Mouse (Mus musculus) induced T-regulatory cell, adult 2 months (primary cell): ENCODE measurements around the gene P2ry4.

Experiments
- DNase-seq: peaks from one replicate; pipeline ENCODE4 v3.0.0-alpha.2; 2012; ENCODE audit warnings: low read depth

The P2ry4 gene

DNA sequence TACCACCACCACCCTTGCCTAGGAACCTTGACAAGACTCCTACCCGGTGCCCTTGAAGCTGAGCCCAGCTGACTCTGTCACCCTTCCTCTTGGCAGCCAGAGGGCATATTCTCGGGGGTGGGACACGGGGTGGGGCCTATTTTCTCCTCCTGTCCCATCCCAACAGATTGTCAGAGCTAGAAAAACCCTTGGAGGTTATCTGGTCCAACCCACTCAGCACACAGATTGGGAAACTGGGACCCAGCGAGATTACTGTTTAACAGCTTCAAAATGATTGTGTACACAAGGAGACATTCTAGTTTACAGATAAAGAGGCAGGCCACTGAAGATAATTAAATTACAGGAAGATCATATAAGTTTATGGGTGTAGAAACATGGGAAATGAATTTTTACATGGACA is at the start of gene P2ry4:
P2ry4 (minus strand) TSS at position 79 of the 400 bp plus-strand sequence.
- no peak for DNase-seq

DNA sequence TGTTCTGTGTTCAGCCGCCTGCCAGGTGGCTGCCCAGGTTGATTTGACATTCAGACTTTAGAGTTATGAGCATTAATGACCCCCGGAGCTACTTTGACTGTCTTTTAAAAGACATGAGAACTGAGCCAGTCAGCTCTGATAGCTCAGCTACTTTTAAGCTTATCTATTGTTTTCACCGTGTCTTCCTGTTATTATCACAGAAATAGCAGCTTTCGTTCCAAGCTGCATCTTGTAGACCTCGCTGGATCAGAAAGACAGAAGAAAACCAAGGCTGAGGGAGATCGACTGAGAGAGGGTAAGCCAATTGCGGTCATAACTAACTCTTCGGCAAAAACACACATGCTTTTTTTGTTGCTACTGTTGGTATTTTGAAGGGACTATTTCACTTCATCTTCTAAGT is 43.8 kb upstream of the P2ry4 start:
- no peak for DNase-seq

DNA sequence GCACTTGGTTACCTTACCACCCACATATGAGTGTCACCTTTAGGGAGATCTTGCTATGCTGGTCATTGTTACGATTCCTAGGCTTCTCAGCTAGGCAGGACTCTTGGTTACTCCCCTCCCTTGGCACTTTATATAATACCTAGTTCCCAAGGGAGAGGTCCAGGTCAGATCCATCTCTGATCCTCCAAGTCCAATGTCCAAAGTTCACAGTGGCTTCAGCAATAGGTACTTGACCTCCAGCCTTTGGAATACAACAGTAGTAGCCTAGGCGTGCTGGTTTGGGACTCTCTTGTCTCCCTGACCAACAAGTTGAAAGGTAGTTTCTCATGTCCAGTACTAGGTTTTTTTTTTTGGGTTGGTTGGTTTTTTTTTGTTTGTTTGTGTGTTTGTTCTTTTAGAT is 34.4 kb upstream of the P2ry4 start:
- no peak for DNase-seq

DNA sequence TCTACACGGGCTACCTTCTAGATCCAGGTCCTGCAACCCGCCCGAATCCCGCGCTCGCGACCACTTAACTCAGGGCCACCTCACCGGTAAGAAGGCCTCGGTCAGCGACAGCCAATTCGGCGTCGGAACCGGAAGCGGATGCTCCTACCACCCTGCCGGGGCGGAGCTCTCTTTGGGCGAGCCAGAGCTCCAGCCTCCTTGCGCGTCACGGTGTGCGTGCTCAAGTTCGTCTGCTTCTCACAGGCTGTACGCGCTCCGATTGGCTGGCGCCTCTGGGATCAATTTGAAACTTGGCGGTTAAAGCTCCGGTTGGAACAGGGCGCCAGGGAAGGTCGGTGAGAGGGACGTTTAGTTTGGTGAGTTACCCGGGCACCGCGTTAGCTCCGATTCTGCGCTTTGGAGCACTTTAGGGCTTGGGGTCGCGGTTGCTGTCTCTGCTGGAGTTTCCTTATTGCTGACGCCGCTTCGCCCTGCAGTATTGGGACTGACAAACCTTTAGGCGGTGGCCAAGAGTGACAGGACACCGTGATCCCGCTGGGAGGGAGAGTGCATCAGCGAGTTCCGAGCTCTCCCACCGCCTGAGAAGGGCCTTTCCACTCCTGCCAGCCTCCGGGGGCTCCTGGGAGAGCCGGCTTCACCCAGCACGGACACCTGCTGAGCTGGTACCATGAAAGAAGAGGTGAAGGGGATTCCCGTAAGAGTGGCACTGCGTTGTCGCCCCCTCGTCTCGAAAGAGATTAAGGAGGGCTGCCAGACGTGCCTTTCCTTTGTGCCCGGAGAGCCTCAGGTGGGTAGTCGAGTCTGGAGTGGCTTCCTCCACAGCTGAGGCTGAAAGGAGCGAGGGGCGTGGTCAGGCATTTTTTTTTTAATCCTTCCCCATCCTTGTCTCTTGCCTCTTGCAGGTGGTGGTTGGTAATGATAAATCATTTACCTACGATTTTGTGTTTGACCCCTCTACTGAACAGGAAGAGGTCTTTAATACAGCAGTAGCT is 31.4 kb upstream of the P2ry4 start, which contains the start of gene Pdzd11:
Pdzd11 (minus strand) TSS at position 767 of the 992 bp plus-strand sequence.
- DNase-seq = peak; percentile 94

DNA sequence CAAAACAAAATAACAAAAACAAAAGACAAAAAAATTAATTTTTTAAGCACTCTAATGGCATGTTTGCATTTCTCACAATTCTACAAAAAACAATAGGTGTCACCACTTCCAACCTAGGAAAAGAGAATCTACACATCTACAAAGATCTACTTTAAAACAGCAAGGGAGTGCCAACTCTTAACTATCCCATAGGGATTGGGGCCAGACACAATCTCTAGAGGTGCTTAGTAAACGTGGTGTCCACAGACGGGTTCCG is 30.8 kb upstream of the P2ry4 start, which contains the start of gene Kif4:
Kif4 (plus strand) TSS at position 192 of the 256 bp plus-strand sequence.
- no peak for DNase-seq

DNA sequence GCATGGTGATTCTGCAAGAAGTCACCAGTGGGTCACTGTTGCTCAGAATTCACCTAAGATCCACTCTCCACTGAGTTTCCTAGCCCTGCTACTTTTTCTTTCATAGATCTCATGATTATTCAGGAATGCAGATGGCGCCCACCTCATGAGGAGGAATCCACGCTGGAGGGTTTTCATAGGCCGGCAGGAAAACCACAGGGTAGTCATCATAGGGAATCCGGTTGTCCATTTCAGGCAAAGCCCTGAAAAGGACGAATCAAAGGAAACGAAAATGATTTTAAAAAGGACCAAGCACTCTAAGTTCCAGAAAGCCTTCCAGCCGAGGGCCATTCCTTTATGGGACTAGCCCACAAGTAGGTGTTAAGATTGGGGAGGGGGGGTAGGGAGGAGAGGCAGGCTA is 30.5 kb upstream of the P2ry4 start:
- DNase-seq = peak; percentile 30

DNA sequence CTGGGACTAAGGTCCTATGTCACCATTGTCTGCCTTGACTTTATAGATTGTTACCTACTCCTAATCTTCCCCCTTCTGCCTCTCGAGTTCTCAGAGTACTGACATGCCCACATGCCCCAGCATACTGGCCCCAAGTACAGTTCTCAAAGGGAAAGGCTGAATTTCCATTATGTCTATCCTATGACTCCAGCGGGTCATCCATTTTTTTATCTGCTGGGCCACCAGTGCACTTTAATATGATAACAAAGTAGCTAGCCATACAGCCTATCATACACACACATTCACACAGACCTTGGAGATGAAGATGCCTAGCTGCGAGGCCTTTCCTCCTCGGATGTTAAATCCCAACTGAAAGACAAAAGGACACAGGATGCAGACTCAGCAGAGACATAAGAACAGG is 29.6 kb upstream of the P2ry4 start:
- DNase-seq = no peak

DNA sequence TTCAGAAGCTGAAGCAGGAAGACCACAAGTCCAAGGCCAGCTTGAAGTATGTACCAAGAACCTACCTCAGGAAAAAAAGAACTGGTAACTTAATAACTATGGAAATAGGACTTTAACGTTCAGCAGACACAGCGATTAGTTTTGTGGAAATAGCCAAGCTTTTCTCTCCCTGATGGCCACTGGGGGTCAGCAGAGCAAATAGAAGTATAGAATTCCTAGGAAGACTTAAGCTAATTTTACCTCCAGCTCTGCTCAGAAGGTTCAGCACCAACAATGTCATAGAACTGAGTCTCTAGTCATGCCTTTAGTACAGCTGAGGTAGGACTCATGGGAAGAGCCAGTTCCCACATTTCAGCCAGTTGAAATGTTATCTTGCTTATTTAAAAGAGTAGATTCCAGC is 26.7 kb upstream of the P2ry4 start:
- DNase-seq = no peak

DNA sequence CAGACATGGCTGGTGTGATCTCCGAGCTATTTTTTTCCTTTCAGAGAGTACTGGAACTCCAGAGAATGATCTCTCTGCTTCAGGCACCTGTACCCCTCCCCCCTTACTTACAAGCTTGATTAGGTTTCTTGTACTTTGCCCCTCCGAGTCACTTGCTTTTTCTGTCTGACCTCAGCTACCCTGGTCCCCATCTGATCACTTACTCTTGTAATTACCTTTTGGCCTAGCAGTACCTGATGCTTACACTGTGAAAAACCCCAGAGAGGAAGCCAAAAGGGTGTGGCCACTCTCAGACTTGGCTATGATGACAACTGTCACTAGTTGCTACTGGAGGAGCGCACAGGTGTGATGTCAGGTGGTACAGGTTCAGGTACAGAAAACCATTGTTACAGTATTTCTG is 23.8 kb upstream of the P2ry4 start:
- DNase-seq = no peak

DNA sequence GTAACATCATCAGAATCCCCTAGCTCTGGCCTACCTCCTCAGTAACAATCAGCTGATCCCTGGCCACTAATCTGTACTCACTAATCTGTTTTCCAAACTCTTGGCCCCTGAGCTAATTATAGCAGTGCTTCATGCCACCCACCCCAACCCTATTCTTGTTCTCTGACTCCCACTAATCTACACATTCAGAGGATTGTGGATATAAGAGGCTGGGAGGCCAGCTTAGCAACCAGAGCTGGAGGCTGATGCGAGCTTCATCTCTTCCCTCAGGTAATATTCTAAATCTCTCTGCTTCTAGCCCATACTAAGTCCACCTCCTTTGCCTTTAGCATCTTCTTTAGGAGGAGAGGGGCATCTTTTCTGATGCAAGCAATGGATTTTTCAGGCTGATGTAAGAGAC is 10.6 kb upstream of the P2ry4 start, which contains the start of gene Arr3:
Arr3 (plus strand) TSS at position 184 of the 400 bp plus-strand sequence.
- DNase-seq = no peak

DNA sequence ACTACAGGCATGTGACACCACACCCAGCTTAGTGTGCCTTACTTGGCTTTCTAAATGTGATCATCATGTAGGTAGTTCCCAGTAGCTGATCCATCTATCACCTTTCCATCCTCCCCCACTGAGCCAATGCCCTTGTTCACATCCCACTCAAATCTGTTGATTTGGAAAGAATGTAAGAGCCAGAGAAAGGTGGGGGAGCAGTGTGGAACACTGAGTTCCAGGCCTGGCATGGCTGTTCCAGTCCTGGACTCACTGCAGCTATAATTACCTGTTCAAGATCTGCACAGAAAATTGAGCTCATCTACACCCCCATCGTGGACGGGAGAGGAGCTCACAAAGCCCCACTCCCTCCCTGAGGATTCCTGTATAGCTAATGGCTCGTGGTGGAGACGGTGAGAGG is 5.1 kb upstream of the P2ry4 start:
- no peak for DNase-seq

DNA sequence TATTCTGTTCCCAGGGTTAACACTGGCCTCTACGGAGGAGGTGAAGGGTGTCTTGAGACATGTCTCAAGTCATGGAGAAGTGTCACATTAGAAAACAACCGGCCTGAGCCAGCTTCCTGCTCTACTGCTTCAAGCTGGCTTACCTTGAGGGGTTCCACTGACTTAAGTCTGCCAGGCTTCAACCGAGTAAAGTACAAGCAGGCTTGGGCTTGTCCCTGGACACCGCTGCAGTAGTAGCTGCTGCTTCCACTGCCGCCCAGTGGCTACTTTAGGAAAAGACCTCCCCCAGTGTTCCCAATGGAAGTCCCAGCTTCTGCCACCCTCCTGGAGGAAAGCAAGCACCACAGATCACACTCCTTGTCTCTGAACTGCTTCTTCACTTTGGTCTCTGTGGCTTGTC is 2.8 kb upstream of the P2ry4 start:
- DNase-seq = no peak

DNA sequence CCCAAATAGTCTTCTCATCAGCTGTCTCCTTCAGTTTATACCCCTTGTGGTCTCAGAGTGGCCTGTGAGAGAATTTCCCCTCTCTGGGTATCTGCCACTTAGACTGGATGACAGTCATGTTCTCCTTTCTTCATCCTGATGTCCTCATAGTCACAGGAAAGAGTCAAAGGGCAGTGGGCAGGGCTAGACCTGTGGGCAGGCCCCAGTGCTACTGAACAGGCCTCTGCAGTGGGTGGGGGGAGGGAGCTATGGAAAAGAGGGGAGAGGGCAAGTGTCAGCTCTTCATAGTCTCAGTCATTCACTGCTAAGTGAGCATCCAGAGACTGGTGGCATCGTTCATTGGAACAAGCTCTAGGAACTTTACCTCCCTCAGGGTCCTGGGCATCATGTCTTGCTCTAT is 22.7 kb downstream of the P2ry4 start, which contains the start of gene Awat1:
Awat1 (plus strand) TSS at position 301 of the 400 bp plus-strand sequence.
- no peak for DNase-seq

DNA sequence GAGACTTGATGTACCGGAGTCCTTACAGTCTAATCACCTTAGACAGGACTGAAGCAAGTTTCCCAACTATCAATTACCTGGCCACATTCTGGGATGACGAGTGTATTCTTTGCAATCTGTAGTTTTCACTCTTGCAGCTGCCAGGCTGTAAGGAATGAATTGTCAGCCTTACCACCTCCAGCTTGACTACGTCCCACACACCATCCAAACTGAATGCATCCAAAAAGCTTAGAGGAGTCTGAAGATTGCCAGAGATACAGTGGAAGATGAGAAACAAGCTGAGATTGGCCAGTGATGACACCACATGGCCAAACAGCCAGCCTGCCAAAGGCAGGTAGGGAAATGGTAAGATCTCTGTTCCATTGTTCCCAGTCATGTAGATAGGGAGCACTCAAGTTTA is 29.0 kb downstream of the P2ry4 start:
- no peak for DNase-seq

DNA sequence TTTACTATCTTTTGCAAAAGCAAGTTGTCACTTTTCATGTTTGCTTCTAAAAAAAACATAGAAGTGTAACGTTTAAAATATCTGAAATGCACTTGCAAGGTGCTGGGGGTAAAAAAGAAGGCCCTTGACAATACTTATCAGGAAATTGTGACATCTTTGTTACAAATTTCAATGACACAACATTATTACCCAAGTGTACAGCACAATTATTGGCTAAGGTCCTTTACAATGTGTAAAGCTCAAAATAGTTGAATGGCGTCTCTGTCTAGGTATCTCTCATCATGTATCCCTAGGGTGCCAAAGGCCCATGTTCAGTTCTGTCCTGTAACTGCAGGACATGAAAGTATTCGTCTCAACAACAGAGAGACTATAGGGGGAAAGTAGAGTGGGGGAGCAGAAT is 38.6 kb downstream of the P2ry4 start:
- DNase-seq = no peak
